Mouse (Mus musculus) right cerebral cortex, postnatal 25 days (tissue): ENCODE measurements around the gene Maged1.
"Not testable (repeated sequence)": the region's sequence is repeated elsewhere in the genome, so short reads cannot be mapped to it uniquely, and the experiment has no call there.

Experiments used
- DNase-seq: peaks from one replicate; pipeline ENCODE4 v3.0.0; 2022

Gene Maged1

DNA sequence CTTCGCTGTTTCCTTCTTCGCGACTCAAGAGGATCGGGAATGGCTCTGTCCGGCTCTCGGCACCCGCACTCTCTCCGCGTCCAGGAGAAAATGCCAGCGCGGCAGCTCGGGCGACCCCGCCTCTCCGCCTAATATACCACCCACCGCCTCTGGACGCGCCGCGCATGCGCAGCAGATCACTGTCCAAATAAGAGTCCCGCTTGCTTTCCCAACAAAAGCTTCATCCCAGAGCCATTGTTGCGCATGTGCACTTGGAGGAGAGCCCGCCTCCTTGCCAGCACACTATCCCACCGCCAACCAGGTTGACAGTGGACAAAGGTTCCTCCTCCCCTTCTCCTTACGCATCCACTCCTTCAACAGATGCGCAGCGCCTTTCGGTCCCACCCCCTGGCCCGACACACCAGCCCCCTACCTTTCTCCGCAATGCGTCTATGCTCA is at the start of gene Maged1:
Gene Maged1, minus strand, starts transcription at position 226 of the 438 bp plus-strand sequence.
- peak; percentile 90 for DNase-seq

DNA sequence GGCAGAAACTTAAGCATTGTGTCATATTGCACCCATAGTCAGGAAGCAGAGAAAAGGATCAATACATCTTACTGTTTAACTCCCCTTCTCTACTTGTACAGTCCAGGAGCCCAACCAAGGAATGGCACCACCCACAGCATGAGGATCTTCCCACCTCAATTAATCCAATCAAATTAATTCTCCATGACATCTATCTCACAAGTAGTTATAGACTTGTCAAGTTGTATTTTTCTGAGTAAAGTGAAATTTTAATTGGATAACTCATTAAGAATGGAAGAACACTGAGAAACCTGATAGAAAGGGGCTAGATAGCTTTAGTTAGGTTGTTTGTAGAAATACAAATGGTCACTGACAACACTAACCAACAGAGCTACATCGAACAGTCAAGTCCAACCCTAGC is 38.3 kb upstream of the Maged1 start:
- no peak for DNase-seq

DNA sequence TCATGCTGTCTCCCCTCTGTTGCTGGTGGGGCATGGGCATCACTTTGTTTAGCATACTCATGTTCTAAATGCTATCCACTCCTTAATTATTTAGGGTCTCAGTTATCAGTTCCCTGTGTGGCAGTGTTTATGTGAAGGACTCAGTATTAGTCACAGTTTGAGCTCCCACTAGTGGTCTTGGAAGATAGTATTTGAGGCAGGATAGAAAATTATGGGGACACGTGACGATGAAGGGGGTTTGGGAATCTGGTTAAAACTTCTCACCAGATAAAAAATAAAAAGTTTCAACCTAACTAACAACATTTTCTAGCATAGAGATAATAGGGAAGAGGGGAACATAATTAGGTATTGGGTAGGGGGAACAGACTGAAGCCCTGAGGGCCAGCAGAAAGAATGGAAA is 22.8 kb upstream of the Maged1 start:
- no peak for DNase-seq

DNA sequence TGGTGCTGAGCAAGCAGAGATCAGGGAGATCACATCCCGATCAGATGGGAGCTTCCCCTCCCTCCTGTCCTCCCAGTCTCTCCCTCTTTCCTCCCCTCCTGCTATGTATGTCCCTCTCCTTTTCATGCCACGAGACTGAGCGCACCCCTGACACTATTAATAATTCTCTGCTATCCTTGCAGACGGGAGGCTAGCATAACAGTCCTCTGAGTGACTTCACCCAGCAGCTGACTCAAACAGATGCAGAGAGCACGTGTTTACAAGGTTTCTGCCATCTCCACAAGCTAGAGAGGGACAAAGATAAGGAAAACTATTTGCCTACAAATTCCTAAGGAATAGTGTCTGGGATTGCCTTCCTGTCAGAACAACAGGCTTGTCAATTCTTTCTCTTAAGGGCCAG is 20.4 kb upstream of the Maged1 start:
- DNase-seq, result no peak

GRCm38 (mm10) chrX:94548227-94548626 is 6.3 kb upstream of the Maged1 start:
- no peak for DNase-seq

DNA sequence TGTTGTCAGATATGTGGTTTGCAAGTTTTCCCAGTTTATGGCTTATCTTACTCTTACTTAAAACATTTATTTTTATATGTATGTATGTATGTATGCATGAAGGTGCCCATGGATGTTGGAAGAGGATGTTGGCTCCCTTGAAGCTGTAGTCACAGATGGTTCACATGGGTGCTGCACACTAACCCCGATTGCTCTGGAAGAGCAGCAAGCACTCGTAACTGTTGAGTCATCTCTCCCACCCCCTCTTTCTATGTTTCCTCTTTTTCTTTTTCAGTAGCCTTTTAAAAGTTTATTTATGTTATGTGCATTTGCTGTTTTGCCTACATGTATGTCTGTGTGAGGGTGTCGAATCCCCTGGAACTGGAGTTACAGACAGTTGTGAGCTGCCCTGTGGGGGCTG is 4.0 kb upstream of the Maged1 start:
- DNase-seq, result no peak

DNA sequence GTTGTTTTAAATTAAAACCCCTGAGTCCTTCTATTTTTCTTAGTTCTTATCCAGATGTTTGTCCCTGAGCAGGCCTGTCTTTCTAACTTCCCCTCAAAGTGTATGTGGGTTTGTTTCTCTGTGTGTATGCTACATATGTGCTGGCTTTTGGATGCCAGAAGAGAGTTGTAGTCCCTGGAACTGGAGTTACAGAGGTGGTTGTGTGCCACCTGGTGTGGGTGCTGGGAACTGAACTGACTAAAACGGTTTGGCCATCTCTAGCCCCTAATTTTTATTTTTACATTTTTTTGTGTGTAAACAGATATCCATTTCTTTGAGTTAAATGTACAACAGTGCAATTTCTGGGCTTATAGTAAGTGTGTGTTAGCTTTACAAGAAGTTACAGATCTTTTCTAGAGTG is 3.0 kb upstream of the Maged1 start:
- DNase-seq, result no peak

DNA sequence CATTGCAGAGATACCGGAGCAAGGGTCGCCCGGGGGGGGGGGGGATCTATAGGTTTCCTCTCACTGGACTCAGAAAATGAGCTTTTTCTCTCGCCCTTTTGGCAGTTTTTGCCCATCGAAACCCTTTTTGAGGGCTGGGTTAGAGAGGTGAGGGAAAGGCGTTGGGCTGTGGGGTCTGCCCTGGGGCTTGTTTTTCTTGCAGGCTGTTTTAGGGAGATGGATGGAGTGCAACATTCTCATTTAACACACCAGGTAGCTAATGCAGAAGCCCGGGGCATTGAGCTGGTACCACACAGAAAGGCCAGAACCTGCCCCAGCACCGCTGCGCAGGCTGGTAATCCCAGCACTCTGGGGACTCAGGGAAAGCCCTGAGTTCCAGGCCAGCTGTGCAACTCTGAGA is 593 bp upstream of the Maged1 start:
- DNase-seq, result peak; percentile 7

GRCm38 (mm10) chrX:94541206-94541605 is 737 bp downstream of the Maged1 start:
- peak; percentile 7 for DNase-seq

DNA sequence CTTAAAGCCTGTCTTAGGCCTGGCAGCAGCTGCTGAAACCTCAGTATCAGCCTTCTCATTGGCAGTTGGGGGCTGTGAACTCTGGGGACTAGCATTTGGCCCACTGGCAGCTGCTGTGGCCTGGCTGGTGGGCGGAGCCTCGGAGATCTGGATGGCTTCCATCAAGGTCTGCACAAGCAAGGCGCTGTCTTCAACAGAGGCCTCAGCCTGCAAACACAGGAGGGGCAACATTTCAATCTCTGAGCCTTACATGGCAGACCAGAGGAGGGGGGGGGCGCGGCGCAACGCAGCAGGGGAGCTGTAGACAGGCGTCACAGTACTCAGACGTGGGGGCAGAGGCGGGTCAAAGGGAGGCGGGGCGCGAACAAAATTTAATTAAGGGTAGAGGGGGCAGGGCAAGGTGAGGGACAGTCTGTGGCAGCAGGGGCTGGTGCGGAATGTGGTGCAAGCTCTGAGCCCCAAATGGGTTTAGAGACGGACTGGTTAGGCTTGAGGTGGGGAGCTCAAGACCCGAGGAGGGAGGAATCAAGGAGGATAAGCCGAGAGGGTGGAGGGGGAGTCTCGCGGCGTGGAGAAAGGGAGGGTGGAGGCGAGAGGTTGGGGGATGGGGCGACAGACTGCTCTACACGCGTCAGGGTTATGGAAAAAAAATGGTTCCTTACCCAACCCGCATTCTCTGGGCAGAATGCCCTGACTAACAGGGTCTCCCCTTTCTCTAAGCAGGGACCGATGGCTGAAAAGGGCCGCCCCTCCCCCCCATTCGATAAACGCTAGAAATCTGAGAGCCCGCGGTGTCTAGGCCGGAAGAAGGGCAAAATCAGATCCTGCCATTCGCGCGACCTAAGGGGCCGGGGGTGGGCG is 1.4 kb downstream of the Maged1 start:
- DNase-seq, result peak; percentile 34

- no peak for DNase-seq
Measured at GRCm38 (mm10) chrX:94534346-94534745, 7.6 kb downstream of the Maged1 start.

GRCm38 (mm10) chrX:94530301-94530700 is 11.6 kb downstream of the Maged1 start:
- DNase-seq, result no peak

DNA sequence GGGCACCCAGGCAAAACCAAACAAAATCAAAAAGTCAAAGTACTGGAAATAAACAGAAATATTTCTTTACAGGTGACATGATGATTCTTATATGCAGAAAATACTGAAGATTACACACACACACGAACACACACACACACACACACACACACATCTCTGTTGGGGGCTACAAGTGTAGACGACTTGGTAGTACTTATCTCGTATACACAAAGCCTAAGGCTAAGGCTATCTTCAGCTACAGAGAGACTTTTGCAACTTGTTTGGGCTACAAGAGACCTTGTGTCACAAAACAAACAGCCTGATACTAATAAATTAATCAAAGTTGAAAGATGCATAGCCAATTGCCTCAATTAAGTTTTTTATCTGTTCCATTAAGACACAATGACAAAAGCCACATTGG is 19.8 kb downstream of the Maged1 start:
- DNase-seq, result no peak

GRCm38 (mm10) chrX:94508442-94508819 is 33.5 kb downstream of the Maged1 start:
- no peak for DNase-seq

- DNase-seq, result not testable (repeated sequence)
Measured at GRCm38 (mm10) chrX:94507698-94508441, 34.1 kb downstream of the Maged1 start.

DNA sequence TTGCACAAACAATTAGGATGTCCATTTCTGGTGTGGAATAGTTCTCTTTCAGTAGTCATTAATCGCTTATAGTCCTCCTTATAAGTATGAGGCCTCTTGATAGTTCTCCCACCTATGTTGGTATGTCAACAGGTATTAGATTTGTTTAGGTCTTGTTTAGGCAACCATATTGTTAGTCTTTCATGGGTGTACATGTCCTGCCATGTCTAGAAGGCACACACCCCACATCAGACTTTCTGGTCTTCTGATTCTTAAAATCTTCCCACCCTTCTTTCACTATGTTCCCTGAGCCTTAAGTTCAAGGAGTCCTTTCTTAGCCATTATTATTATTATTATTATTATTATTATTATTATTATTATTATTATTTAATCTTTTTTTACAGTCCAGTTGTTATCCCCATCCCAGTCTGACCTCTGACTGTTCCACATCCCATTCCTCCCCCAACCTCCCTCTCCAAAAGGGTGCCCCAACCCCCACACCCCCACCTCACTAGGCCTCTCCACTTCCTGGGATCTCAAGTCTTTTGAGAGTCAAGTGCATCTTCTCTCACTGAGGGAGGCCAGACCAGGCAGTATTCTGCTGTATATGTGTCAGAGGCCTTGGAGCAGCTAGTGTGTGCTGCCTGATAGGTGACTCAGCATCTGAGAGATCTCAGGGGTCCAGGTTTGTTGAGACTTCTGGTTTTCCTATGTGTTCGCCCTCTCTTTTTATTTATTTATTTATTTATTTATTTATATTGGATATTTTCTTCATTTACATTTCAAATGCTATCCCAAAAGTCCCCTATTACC is 55.7 kb downstream of the Maged1 start:
- DNase-seq, result no peak
